Mouse (Mus musculus): ENCODE data around the gene Tmem50b.

The Tmem50b gene

DNA sequence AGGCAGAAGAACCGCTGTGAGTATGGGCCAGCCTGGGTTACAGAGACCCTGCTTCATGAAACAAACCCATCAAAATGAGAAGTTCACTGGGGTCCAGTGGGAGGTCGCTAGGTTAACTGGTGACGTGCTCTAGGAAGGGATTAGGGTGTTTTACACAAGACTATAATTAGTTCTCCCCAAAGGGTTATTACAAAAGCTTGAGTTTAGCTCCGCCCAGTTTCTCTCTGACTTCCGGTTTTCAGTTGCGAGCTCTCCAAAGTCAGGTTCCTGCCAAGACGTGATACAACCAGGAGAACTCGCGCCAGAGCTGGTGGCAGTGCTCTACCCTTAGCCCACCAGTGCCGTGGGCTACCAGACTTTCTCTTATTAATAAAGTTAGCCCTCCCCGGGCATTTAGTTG, 13.6 kb upstream of the Tmem50b start:
- DNase-seq (ENCODE audit: extremely low read depth, low read depth, low spot score): no peak

DNA sequence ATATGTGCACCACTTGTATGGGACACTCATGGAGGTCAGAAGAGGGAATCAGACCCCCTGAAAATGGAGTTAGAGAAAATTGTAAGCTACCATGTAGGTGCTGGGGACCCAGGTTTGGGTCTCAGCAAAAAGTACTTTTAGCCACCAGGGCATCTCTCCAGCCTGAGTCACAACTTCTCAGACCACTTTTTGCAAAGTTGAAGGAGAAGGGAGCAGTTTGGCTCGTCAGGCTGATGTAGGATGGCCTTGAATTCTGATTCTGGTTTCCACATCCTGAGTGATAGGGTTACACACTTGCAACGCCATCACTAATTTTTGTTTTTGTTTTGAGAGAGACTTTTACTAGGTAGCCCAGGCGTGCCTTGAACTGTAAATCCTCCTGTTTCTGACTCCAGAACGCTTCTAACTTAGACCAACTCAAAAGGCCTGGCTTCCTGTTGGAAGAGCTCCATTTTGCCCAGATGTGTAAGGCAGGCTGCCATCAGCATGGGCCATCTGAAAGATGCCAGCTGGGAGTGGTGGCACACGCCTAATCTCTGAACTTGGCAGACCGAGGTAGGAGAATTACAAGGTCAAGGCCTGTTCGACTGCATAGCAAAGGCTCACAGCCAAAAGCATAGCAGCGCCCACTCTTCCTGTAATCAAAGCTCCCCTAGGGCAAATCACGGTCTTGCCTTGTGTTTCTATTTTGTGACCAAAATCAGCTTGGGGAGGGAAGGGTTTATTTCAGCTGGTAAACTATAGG, 12.1 kb upstream of the Tmem50b start:
- DNase-seq (ENCODE audit: extremely low read depth, low read depth, low spot score): peak; percentile 90

DNA sequence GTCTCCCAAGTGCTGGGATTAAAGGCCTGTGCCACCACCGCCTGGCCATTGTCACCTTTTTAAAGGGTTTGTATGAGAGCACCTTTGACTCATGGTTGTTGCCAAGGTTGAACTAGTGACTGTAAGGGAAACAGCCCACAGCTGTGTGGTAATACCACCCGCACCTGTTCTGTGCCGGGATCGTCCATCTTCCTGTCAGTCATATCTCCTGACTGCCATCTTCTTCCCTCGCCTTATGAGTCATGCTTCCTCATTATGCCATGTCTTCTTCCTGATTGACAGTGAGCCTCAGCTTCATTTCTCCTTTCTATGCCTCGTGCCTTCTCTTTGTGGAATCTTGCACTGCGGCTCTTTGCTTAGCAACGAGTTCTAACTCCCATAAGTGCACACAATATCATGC, 9.4 kb upstream of the Tmem50b start:
- no peak for DNase-seq (ENCODE audit: extremely low read depth, low read depth, low spot score)

DNA sequence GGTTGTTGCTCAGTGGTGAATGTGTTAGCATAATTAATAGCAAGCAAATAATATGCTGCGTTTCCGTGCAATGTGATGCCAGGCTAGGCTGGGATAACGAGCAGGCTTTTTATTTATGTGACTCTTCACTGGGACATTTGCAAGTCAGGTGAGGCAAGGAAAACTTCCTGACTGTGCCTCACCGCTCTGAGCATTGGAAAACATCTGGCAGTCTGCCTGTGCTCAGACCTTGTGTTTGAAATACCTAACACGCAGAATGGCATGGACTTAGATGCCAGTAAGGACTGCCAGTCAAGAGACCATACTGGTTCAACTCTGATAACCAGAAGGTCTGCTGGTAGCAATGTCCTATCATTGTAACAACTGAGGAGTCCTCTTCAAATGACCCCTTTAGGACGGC, 7.6 kb upstream of the Tmem50b start:
- no peak for DNase-seq (ENCODE audit: extremely low read depth, low read depth, low spot score)

DNA sequence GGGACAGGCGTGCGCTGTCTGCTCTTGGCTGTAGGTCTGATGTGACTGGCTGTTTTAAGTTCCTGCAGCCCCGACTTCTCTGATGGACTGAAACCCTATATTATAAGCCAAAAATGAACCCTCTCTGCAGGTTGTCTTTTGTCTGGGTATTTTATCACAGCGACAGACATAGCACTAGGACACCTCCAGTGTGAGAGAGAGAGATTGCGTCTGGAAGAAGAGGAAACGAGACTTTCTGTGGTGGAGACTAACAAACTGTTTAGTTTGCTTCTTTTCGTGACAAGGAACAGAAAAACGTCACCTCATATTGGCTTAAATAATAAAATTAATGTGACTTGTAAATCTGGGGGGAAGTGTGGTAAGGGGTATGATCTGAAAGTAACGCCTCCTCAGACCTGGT, 4.1 kb upstream of the Tmem50b start:
- no peak for DNase-seq (ENCODE audit: extremely low read depth, low read depth, low spot score)

DNA sequence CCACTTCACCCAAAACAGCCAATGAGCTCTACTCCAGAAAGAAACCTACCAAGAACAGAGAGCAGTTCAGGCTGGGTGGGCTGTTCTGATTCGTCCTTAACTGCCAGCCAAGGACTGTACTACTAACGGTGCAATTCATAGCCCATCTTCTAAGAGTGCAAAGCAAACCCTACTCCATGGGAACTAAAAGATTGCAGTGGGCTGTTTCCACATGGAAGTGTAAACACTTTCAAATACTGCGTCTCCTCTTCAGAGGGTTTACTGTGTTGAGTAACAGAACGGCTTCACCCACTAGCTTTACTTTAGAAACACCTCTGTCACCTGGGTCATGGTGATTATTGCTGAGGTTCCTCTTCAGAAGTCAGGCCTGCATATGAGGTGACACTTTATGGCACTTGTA, 3.5 kb upstream of the Tmem50b start:
- DNase-seq (ENCODE audit: extremely low read depth, low read depth, low spot score): no peak

DNA sequence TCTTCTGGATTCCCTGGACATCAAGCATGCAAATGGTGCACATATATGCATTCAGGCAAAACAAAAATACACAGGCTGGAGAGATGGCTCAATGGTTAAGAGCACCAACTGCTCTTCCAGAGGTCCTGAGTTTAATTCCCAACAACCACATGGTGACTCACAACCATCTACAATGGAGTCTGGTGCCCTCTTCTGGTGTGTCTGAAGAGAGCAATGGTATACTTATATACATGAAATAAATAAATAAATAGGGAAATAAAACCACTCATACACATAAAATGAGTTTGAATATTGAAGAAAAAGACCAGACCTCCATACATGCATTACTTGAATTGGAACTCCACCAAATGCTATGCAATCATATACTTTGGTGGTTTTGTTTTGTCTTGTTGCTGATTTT, 1.6 kb upstream of the Tmem50b start:
- no peak for DNase-seq (ENCODE audit: extremely low read depth, low read depth, low spot score)

DNA sequence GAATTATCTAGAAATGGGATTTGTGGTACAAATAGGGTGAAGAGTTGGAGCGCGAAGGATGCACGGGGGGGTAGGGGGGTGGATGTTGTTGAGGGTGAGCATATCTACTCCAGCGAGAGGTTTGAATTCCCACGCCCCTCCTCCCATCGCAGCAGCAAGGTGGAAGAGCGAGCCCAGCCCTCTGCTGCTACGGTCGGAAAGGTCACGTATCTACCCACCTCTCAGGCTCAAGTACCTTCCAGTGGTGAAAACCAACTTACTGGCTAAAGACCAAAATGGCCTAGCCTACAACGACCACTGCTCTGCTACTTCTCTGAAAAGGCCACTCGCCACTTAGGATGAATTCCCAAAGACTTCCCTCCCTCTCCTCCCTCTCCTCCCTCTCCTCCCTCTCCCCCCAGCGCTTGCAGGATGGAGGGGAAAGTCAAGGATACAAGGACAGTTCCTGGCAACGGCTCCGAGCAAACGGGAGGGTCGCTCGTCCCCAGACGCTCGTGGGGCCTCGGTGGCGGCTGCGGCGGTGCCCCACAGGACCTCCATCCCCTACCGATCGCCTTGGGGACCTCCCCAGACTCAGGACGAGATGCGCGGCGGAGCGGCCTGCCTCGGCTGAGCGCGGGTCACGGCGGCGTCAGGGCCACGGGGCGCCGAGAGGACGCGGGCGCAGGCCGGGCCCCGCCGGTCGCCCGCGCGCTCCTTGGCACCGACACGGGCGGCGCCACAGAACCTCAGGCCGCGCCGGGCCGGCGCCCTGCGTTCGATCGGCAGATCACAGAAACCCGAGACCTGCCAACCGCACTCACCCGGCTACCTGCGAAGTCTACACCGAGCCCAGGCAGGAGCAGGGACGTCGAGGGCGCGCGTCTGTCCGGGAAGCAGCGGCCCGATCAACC, 575 bp downstream of the Tmem50b start:
- DNase-seq (ENCODE audit: extremely low read depth, low read depth, low spot score): no peak

DNA sequence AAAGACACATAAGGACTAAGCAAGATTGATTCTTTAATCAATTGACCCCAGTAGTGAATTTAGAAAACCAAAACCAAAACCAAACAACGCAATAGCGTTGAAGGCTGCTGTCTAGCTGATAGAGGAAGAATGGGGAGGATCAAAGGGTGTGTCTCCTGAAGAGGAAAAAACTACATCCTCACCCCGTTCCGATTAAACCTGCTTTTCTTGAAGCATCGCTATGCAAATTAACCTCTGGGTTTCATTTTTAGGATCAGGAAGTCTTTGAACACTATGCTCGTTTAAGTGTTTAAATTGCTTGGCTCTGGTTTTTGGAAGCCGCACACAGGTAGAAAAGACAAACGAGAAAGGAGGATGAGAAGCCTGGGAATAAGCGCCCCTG, 1.2 kb downstream of the Tmem50b start:
- no peak for DNase-seq (ENCODE audit: extremely low read depth, low read depth, low spot score)

DNA sequence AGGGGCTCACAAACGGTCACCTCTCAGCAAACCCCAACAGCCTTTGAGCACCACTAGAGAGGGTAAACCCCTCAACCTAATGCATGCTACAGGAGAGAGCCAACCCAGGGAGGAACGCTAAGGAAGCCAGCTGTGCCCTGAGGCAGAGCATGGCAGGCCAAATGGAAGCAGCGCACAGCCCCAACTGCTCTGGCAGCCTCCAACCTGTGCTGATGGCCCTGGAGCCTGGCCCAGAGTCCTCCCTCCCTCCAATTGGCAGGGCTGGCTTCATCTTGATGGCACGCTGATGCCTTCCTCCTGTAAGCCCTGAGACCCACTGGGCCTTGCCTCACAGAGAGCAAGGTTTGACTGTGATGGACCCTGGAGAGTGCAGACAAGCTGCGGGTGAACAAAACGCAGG, 2.5 kb downstream of the Tmem50b start:
- DNase-seq (ENCODE audit: extremely low read depth, low read depth, low spot score): no peak

DNA sequence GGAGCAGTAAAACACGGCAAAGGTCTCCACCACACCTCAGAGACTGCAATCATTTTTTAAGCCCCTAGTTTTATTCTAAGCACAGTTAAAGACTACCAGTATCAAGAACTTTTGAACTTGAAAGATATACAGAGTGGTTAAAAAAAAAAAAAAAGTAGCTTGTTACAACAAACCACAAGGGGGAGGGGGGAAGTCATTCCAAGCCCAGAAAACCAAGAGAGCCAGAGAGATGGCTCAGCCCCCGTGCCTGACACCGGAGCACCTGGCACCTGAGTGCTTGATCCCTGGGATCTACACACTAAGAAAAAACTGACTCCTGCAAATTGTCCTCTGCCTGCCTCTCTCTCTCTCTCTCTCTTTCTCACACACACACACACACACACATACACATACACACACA, 4.3 kb downstream of the Tmem50b start:
- DNase-seq (ENCODE audit: extremely low read depth, low read depth, low spot score): no peak

DNA sequence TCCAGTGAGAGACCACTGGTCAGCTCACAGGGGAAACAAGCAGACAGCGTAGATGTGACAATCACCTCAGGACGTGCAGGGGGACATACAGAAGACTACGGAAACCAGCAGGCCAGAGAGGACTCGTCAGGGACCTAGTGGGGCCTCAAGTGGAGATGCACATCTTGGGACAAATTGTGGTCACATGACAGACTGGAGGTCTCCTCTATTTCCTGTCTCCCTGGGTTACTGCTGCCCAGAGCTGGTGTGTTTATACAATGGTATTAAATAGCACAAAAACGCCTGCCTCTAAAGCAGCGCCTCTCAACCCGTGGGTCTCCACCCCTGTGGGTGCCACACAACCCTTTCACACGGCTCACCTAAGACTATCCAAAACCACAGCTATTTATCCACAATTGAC, 5.4 kb downstream of the Tmem50b start:
- no peak for DNase-seq (ENCODE audit: extremely low read depth, low read depth, low spot score)

DNA sequence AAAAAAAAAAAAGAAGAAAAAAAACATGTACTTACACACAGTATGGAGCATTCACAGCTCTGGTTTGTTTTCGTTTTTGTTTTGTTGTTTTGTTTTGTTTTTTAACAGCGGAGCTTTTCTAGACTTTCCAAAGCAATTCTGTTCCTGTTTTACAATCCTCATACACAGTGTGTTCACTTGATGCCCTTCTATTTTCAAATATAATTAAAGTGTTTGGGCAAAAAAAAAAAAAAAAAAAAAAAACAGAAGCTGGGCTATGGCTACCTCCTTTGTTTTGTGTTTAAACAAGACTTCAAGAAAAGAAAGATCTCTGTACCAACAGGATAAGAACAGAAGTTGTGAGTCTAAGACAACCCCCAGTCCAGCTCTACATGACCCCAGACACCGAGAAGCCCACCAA, 8.9 kb downstream of the Tmem50b start:
- no peak for DNase-seq (ENCODE audit: extremely low read depth, low read depth, low spot score)

DNA sequence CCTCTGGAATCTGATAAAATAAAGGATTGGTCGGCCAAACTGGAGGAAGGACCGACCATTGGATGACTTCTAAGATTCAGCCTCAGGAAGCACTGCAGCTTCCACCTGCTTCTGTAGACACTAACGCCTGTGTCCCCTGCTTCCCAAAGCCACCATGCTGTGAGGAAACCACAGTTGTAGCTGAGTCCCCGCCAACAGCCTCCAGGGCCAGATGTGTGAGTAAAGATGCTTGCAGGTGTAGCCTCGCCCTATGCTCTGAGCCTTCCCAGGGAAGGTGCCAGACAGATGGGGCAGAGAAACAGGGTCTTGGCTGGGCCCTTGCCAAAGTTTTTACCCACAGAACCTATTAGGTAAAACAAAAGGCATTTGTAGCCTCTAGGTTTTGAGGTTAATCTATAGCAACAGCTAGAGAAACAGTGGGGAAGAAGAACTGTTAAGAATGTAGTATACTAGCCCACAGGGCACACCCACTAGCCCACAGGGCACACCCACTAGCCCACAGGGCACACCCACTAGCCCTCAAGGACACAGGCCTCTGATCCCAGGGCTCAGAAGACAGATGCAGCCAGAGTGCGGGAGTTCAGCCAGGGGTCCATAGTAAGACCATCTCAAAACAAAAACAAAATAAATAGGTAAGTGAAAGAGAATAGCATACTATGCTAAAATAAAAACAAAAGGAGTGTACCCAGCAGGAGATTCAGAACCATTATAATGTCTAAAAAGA, 9.7 kb downstream of the Tmem50b start:
- no peak for DNase-seq (ENCODE audit: extremely low read depth, low read depth, low spot score)

DNA sequence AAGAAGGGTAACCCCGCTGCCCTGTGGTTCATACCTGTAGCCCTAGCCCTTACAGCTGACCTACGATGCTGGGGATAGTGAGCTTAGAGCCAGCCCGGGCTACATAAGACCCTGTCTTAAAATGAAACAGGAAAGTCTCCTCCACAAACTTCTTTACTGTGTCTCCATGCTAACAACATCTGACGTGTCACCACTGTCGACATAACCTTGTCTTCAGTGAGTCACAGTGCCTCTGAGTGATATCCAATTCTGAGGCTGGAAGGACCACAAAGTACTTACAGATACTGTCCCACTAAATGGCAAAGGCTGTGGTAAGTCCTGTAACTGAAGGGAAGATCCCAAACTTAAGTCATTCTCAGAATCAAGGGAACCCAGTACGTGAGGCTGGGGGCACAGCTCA, 11.4 kb downstream of the Tmem50b start:
- DNase-seq (ENCODE audit: extremely low read depth, low read depth, low spot score): no peak

DNA sequence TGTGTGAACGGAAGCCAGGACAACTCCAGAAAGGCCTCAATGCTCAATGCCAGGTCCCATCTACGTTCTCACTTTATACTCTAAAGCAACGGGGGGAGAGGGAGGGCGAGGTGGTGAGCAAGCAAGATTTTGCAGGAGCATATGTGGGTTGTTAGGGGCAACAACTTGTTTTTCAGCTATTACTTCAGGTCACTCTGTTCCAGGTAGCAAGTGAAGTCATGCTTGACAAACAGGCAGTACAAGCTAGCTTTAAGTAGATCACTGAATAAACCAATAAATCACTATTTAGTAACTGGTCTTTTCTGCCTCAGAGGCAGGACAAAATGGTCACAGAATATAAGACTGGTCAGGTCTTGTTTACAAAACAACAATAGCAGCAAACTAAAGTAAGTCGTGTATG, 12.0 kb downstream of the Tmem50b start:
- DNase-seq (ENCODE audit: extremely low read depth, low read depth, low spot score): no peak

DNA sequence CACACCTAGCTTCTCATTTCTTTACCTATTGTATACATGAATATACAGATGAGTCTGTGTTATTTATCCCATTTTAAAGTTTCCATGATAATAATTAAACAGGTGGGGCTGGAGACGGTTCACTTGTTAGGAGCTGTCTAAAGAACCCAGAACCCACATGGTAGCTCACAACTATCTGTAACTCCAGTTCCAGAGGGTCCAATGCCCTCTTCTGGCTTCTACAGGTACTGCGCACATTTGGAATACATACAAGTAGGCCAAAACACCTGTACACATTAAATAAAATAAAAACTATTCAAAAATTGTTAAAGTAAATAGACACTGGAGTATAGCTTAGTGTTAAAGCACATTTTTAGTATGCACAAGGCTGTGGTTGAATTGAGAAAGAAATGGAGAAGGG, 15.3 kb downstream of the Tmem50b start:
- no peak for DNase-seq (ENCODE audit: extremely low read depth, low read depth, low spot score)

DNA sequence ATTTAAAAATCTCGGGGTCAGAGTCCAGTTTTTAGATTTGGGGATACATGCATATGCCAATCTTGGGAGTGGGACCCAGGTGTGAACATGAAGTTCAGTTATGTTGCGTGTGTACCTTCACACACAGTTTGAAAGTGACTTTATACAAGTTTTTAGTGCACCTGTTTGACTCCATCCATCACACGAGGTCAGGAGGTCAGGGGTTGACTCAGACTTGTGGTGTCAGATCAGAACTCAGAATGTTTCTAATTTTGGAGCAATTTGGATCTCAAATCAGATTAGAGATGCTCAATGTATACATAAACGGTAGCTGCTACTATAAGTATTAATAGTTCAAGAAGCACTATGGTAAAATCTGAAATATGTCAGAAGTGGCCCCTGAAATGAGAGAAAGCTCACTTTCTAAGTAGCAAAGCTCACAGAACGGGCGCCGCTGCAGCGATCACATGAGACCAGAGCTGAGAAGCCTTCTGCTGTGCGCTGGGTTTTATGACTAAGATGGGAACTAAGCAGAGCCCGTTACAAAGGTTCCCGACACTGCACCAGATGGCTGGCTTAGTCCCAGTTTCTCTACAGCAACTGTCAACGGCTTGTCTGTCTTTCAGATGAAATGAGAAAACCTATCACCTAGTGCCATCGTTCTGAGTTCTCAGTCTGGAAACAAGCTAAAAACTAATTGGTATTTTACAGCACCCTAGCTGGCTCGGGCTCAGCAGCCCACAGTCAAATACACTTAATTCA, 18.4 kb downstream of the Tmem50b start:
- no peak for DNase-seq (ENCODE audit: extremely low read depth, low read depth, low spot score)

DNA sequence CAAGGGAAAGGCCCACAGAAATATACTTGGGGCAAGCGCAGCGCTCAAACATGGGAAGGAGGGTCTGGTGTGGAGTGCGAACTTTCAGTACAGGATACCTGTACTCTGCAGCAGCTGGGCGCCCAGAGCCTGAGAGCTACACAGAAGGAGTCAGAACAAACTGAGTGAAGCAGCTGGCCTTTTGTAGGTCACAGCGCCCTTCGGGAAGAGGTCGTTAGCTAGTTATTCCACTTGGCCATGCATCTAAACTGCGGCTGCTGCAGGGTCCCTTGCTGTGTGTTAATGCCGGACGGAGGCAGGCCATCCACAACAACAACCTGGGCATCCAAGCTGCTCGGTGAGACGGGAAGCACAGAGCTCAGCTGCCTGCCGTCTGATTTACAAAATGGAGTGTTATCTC, 22.4 kb downstream of the Tmem50b start:
- DNase-seq (ENCODE audit: extremely low read depth, low read depth, low spot score): no peak

DNA sequence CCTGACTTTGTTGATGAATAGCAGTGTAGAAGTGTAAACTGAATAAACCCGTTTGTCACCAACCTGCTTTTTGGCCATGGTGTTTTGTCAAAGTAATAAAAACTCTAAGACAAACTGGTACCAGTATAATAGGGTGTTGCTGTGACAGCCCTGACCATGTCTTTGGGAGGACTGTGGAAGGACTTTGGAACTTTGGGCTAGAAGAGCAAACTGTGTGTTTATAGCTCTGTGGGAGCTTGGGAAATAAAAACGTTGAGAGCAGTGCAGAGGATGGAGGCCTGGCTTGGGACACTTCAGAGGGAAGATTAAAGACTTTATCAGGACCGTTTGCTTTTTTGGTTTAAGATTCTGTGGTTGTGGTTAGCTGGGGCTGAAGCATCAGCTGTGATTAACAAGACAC, 26.5 kb downstream of the Tmem50b start:
- DNase-seq (ENCODE audit: extremely low read depth, low read depth, low spot score): no peak

DNA sequence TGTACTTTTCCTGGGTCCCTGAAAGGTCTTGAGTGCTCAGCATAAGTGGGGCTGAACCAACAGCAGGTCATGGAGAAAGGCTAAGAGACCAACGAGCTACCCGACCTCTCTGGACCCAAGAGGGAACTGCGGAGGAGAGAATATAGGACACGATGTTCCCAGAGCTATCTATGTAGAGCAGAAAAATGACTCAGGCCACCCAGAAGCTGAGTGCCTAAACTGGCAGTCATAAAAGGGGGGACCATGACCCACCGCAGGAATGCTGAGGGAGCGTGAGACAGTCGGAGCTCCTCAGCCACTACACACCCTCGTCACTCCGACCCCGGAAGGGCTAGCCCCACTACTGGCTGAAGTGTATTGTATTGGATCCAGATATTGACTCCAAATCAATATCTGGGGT, 28.6 kb downstream of the Tmem50b start:
- DNase-seq (ENCODE audit: extremely low read depth, low read depth, low spot score): no peak

All from fat pad, adult 2 months (tissue).